Mouse (Mus musculus) mesoderm, embryonic 11.5 days (tissue): Measurements from ENCODE around the gene Fgfr2.
"Not testable (repeated sequence)": the region's sequence is repeated elsewhere in the genome, so short reads cannot be mapped to it uniquely, and the experiment has no call there.

Experiments
- DNase-seq: peaks from one replicate; pipeline ENCODE4 v3.0.0-alpha.2; 2012; ENCODE audit warnings: low read depth, low spot score

The Fgfr2 gene

GRCm38 (mm10) chr7:130540176-130540575, 2583.0 kb downstream of the Fgfr2 start:
- no peak for DNase-seq

GRCm38 (mm10) chr7:130537068-130537467, 2586.1 kb downstream of the Fgfr2 start:
- no peak for DNase-seq

GRCm38 (mm10) chr7:130535174-130535573, 2588.0 kb downstream of the Fgfr2 start:
- no peak for DNase-seq

GRCm38 (mm10) chr7:130533316-130534260, 2589.6 kb downstream of the Fgfr2 start:
- peak; percentile 87 for DNase-seq

GRCm38 (mm10) chr7:130531138-130531537, 2592.0 kb downstream of the Fgfr2 start:
- DNase-seq, result not testable (repeated sequence)

GRCm38 (mm10) chr7:130527306-130527705, 2595.8 kb downstream of the Fgfr2 start:
- no peak for DNase-seq

- no peak for DNase-seq
Measured at GRCm38 (mm10) chr7:130523451-130523850, 2599.7 kb downstream of the Fgfr2 start.

- no peak for DNase-seq
Measured at GRCm38 (mm10) chr7:130520812-130521422, 2602.2 kb downstream of the Fgfr2 start.

GRCm38 (mm10) chr7:130520049-130520425, 2603.1 kb downstream of the Fgfr2 start, which contains the start of gene Ate1:
TSS of gene Ate1 (minus strand) at chr7:130520369.
- DNase-seq, result no peak

- DNase-seq, result peak; percentile 99
Measured at GRCm38 (mm10) chr7:130519096-130520048, 2603.8 kb downstream of the Fgfr2 start.

GRCm38 (mm10) chr7:130518213-130519095, 2604.7 kb downstream of the Fgfr2 start:
- no peak for DNase-seq

GRCm38 (mm10) chr7:130510243-130510642, 2612.9 kb downstream of the Fgfr2 start:
- no peak for DNase-seq

GRCm38 (mm10) chr7:130503006-130503405, 2620.1 kb downstream of the Fgfr2 start:
- DNase-seq, result no peak

GRCm38 (mm10) chr7:130501499-130501898, 2621.7 kb downstream of the Fgfr2 start:
- DNase-seq, result no peak

- DNase-seq, result no peak
Measured at GRCm38 (mm10) chr7:130493346-130493745, 2629.8 kb downstream of the Fgfr2 start.

- DNase-seq, result no peak
Measured at GRCm38 (mm10) chr7:130492026-130492425, 2631.1 kb downstream of the Fgfr2 start.

- DNase-seq, result not testable (repeated sequence)
Measured at GRCm38 (mm10) chr7:130479003-130479402, 2644.1 kb downstream of the Fgfr2 start.

GRCm38 (mm10) chr7:130475970-130476369, 2647.2 kb downstream of the Fgfr2 start:
- DNase-seq, result peak; percentile 73

- DNase-seq, result no peak
Measured at GRCm38 (mm10) chr7:130473881-130474280, 2649.3 kb downstream of the Fgfr2 start.

GRCm38 (mm10) chr7:130472683-130473082, 2650.5 kb downstream of the Fgfr2 start:
- DNase-seq, result peak; percentile 80

- no peak for DNase-seq
Measured at GRCm38 (mm10) chr7:130471045-130471444, 2652.1 kb downstream of the Fgfr2 start.
